Mouse (Mus musculus) gastrocnemius, postnatal 36 days (tissue): ENCODE data around the gene Pfkm. TPM values are rescaled to one million over a fixed set of nuclear protein-coding genes. Genes with fewer than 3 reads are reported as not detected.

ENCODE experiments used
- DNase-seq, 2 experiments: peaks; one replicate each; pipeline ENCODE4 v3.0.0; 2022
- intact Hi-C: fragments of 180-260 bp; cut with DNase I; formaldehyde crosslinking; loops from one replicate; pipeline ENCODE4 v1.15.1; 2025
- total RNA-seq, 2 experiments: library from RNA; stranded (reverse); gene quantifications; 2 replicates each; pipeline ENCODE4 v1.2.3; 2021

The Pfkm gene
- total RNA-seq, 2 experiments from 2014 or later: 2,575 to 2,874 TPM

DNA sequence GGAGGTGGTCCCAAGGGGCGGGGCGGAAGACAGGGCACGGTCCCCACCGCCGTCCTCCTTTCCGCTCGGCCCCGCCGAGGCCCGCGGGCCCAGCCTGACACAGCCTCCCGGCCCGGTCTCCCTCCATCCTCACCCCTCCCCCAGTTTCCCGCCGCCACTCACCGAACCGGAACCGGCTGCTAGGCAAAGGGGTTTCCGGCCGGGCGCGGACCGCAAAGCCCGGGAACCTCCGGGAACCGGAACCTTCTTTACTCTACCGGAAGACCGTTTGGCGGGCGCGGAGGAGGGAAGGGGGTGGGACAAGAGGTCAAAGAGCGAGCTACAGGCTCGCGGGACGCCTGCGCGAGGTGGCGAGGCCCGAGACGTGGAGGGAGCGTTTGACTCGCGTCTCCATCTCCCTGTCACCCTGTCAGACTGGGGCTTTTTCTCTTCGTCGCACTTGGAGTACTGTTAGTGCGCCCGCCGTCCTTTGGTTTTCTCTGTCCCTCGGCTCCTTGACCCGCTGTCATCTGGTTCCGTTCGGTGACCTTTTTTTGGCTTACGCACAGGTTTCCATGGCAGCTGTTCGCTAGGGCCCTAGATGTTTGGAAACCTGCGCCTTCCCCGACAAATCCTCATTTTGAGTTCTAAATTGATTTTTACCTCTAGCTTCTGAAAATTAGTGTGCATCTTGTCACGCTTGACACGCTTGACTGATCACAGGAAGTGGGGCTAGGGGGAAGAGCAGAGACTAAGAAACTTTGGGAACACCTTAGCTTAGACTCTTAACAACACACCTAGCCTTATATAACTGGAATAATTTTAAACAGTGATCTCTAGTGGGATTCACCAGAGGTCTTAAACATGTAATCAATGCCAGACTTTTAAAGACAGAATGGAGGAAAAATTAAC lies 977 bp downstream of the Pfkm start, which contains the start of gene Senp1:
TSS of gene Senp1 (minus strand) at position 624 of the 891 bp plus-strand sequence.
- intact Hi-C loops: loop anchor here (5.0 kb wide), 1 partner anchor 79 kb away; no protein-coding TSS in a partner anchor
- peak; percentile 85 to 88 for DNase-seq

GRCm38 (mm10) chr15:98094905-98095304 lies 2.5 kb downstream of the Pfkm start:
- intact Hi-C loops: loop anchor here (5.0 kb wide), 1 partner anchor 77 kb away; no protein-coding TSS in a partner anchor

GRCm38 (mm10) chr15:98096957-98097356 lies 4.6 kb downstream of the Pfkm start:
- no peak for DNase-seq
- intact Hi-C loops: no loop called here

More at GRCm38 (mm10) chr15:98094905-98095304, 2.5 kb downstream of the Pfkm start:
- DNase-seq: no peak

GRCm38 (mm10) chr15:98098519-98098918 lies 6.1 kb downstream of the Pfkm start:
- no peak for DNase-seq
- intact Hi-C loops: no loop called here

GRCm38 (mm10) chr15:98102401-98102800 lies 10.0 kb downstream of the Pfkm start:
- DNase-seq: no peak
- intact Hi-C loops: loop anchor here (10.0 kb wide), 1 partner anchor 722 kb away; no protein-coding TSS in a partner anchor

DNA sequence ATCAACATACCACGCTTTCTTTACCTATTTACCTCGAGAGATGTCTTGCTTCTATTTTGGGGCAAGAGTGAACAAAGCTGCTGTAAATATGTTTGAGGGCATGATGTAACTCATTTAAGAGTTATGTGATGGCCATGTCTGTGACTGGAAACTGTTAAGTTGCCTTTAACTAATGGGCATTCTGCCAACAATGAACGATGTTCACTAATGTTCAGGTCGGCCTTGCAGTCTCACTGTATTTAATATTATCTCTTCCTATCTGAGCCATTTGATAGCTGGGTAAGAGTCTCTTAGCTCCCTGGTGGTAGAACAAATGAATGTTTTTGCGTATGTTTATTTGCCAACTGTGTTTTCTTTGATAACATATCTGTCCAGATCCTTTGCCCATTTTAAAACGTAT lies 14.1 kb downstream of the Pfkm start:
- DNase-seq: no peak
- intact Hi-C loops: loop anchor here (10.0 kb wide), 1 partner anchor 718 kb away; no protein-coding TSS in a partner anchor

DNA sequence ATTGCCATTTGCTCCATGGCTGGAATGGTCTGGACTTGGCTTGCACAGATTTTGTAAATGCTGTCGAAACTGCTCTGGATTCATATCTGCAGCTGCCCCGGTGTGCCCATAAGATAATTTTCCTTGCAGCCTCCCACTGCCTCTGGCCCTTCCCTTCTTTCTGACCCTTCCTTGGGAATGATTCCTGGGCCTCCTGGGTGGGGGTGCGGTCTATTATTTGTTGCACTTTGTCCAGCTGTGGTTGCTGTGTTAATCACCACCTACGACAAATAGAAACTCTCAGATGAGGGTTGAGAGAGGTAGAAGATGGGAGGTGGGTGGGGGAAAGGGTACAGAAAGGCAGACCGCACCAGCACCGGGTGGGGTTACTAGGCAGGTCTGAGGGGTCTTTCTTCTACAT lies 14.8 kb downstream of the Pfkm start:
- intact Hi-C loops: loop anchor here (10.0 kb wide), 1 partner anchor 718 kb away; no protein-coding TSS in a partner anchor
- DNase-seq: no peak

- DNase-seq: no peak
- intact Hi-C loops: loop anchor here (10.0 kb wide), 1 partner anchor 717 kb away; no protein-coding TSS in a partner anchor
These were observed 15.4 kb downstream of the Pfkm start for GRCm38 (mm10) chr15:98107703-98108296.

DNA sequence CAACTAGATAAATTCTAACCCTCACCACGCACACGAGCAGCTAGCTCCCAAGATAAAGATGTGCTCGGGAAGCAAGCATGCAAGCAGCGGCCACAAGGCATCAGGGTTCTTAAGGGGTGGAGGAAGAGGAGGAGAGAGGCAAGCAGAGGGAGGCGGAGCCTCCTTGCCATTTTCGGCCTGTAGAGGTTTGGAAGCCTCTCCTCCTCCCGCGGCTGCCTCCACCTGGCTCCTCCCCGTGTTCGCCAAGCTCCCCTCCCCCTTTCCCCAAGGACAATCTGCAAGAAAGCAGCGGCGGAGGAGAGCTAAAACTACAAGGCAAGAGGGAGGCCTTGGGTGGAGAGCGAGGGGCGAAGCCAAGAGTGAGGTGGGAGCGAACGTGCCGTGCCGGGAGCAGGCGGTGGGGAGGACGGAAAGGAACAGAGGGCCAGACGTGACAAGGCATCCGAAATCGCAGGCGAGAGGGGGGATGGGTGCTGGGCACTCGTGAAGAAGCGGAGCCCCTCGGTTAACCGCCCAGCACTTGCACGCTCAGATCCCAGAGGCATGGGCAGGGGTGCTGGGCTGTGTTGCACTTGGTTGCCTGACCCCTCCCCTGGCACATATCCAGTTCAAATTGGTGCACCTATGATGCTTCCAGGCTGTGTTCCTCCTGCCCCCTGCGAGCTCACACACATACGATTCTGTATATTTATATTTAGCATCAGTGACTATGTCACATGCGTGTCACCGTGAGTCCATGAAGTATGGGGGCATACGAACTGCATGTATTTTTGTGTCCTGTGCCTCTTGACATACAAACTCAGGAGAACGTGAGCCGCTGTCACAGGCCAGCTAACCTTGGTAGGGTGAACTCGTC lies 16.1 kb downstream of the Pfkm start:
- DNase-seq: peak; percentile 77 to 83
- intact Hi-C loops: loop anchor here (10.0 kb wide), 1 partner anchor 716 kb away; no protein-coding TSS in a partner anchor

DNA sequence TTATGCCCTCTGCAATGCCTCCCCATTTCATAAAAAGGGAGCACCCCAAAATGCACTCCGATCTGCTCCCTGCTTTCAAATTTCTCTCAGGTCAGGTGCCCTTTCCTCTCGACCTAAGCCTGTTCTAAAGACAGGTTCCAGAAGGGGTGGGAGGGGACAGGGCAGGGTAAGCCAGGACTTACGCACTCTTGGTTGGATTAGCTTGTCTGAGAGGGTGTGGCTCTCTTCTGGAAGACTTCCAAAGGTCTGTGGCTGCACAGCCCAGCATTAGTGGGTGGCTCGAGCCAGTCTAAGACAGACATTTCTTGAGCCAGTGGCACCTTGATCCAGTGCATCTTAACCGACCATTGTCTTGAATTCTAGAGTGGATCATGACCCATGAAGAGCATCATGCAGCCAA lies 19.4 kb downstream of the Pfkm start:
- intact Hi-C loops: loop anchor here (5.0 kb wide), 1 partner anchor 36 kb away; no protein-coding TSS in a partner anchor
- no peak for DNase-seq

DNA sequence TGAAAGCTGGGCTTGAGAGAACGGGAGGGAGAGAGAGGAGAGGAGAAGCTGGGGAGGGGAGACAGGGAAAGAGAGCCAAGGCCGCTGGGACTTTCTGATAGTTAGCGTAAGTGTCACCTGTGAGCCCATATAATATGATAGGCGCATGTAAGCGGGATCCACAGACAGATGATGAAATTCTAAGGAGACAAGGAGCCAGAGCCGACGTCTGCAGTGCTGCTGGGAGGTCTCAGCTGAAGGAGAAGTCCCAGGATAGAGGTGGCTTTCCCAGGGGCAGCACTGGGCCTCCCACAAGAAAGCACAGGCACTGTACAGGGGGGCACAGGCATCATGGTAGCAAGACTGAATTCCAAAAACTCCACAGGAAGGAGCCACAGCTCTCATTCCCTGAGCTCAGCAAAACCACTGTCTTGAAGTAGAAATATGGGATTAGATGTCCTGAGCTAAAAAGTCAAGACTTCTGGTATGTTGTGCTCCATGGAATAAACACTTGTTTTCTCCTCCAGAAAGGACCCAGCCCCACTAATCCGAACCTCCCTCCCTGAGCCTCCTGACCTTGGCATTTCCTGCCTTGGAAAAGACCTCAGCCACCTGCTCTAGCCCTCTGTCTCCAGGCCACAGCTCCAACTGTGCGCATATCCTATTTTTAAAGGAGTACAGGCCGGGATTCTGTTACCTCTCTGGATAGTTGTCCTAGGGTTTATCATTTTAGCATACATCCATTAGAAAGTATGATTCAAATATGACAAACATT lies 21.9 kb downstream of the Pfkm start:
- intact Hi-C loops: loop anchor here (5.0 kb wide), 1 partner anchor 33 kb away; no protein-coding TSS in a partner anchor
- DNase-seq: no peak

DNA sequence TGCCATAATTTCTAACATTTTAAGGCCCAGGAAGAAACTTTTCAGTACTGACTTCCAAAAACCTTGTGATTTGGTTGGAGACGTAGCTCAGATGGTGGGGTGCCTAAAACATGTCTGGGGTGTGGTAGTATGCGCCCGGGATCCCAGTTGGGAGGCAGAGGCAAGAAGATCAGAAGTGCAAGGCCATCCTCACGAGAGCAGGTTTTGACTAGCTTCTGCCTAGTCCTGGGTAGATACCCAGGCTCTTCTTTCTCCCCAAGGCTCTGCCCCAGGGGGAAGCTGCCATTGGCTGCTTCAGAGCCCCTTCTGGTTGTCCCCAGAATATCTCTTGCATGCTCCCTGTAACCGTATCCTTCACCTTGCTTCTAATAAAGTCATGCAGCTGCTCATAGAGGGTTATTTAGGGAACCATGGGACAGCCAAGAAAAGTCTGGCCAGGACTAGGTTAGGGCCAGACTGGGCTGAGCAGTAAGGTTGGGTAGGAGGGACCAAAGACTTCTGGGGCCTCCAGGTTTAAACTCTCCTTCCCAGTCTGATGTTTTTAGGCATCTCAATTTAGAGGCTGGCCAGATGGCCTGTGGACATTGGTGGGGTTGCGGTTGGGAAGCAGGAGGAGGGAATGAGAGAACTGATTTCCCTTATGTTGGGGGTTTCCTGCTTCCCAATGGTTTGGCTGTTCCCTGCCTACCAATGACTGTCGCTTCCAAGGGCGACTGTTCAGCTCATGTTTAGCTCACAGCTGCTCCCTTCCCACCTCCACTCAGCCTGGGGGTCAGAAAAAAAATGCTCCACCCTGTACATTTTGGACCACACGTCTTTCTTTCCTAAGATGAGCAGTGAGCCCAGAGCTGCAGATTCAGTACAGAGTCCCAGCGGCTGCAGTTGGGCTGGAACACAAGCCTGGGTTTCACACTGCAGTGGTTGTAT lies 22.7 kb downstream of the Pfkm start:
- no peak for DNase-seq
- intact Hi-C loops: loop anchor here (5.0 kb wide), 1 partner anchor 32 kb away; no protein-coding TSS in a partner anchor

DNA sequence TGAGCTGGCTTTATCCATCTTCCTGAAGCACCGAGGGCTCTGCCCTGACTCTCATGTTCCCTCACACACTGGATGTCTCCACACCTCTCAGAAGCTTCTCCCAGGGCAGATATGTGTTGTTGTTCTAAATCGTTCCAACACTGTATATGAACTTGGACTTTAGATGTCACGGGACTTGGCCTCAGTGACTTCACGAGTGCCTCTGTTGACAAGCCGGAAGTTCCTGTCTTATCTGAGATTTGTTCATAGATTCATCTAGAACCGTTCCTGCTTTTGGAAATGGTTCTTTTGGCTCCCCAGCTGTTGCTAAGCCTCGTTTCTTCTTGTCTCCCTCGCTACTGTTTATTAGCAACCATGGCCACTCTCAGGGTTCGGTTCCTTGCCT lies 23.4 kb downstream of the Pfkm start:
- DNase-seq: no peak
- intact Hi-C loops: no loop called here

DNA sequence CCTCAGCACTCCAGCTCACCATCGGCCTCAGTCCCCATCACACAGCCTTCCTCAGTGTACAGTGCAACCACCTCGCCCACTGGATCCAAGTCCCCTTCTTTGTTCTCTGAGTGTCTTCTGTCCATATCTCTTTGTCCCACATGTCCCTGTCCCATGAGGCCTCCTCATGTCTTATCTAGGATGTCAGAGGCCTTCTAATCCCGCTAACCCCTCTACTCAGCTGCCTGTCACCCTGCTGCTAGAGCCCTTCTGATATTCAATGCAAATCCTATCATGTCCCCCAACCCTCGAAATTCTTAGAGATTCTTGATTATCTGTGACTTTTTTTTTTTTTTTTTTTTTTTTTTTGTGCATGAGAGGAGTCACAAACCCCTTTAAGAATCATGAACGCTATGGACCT lies 23.9 kb downstream of the Pfkm start:
- intact Hi-C loops: no loop called here
- no peak for DNase-seq

DNA sequence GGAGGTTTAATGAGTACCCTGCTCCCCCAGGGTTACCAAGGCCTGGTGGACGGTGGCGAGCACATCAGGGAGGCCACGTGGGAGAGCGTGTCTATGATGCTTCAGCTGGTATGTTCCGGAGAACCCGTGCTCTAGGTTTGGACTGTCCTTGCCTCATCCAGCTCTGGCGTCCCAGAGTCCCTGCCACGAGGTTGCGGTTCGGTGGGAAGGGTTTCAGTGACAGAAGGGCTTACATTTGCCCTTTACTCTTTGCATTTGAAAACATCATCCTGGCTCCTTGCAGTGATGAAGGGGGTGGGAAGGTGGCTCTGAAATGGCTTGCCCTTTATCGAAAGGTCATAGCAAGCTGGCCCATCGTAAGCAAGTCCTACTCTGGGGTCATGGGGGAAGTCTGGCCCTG lies 27.0 kb downstream of the Pfkm start:
- intact Hi-C loops: no loop called here
- peak in 1 of 2 experiments; percentile 52 for DNase-seq

- no peak for DNase-seq
These were observed 28.4 kb downstream of the Pfkm start for GRCm38 (mm10) chr15:98120831-98121230.

DNA sequence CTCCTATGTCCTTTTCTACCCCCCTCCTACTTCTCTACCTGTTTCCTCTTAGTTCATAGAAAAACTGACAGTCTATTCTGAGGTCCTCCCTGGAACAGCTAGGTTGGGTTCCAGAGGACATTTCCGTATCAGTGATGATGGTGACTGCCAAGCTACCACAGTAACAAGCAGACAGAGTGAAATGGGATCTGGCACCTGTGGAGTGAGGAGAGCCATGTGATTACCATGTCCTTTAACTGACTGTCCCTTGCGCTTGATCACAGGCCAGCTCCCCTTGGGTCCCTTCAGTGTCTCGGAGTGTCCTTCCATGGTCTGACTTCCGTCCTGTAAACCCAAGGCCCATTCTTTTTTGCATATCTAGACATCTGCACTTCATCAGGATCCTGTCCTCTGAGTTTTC lies 38.6 kb downstream of the Pfkm start:
- intact Hi-C loops: no loop called here
- peak in 1 of 2 experiments; percentile 44 for DNase-seq

More at GRCm38 (mm10) chr15:98120831-98121230, 28.4 kb downstream of the Pfkm start:
- intact Hi-C loops: no loop called here

- no peak for DNase-seq
- intact Hi-C loops: no loop called here
These were observed 39.1 kb downstream of the Pfkm start for GRCm38 (mm10) chr15:98131451-98131850.
